Mouse (Mus musculus) heart, postnatal 10 days (tissue): ENCODE measurements around the gene 4933406M09Rik. TPM values are rescaled to one million over a fixed set of nuclear protein-coding genes. Genes with fewer than 3 reads are reported as not detected.

ENCODE experiments used
- DNase-seq, 2 experiments: peaks; one replicate each; pipeline ENCODE4 v3.0.0; 2021
- intact Hi-C: fragments of 180-260 bp; cut with DNase I; formaldehyde crosslinking; loops from one replicate; pipeline ENCODE4 v1.15.1; 2025
- total RNA-seq, 2 experiments: library from RNA; stranded (reverse); gene quantifications; 2 replicates each; pipeline ENCODE4 v1.2.3; 2021

The 4933406M09Rik gene
- not detected for total RNA-seq

- intact Hi-C loops, result no loop called here
- no peak for DNase-seq
Measured at GRCm38 (mm10) chr1:134385666-134386065, at the start of gene 4933406M09Rik. TSS of gene 4933406M09Rik (plus strand) at chr1:134385940.

- DNase-seq, result no peak
- intact Hi-C loops, result no loop called here
Measured at GRCm38 (mm10) chr1:134336958-134337710, 48.6 kb upstream of the 4933406M09Rik start.

GRCm38 (mm10) chr1:134339162-134339561 is 46.6 kb upstream of the 4933406M09Rik start:
- DNase-seq, result no peak
- intact Hi-C loops, result no loop called here

GRCm38 (mm10) chr1:134339757-134340619 is 45.8 kb upstream of the 4933406M09Rik start:
- intact Hi-C loops, result no loop called here
- no peak for DNase-seq

GRCm38 (mm10) chr1:134341641-134342277 is 44.0 kb upstream of the 4933406M09Rik start:
- intact Hi-C loops, result no loop called here
- no peak for DNase-seq

- intact Hi-C loops, result no loop called here
- DNase-seq, result peak in 1 of 2 experiments; percentile 56
Measured at GRCm38 (mm10) chr1:134342278-134342664, 43.5 kb upstream of the 4933406M09Rik start.

GRCm38 (mm10) chr1:134342781-134343310 is 42.9 kb upstream of the 4933406M09Rik start:
- intact Hi-C loops, result no loop called here
- no peak for DNase-seq

GRCm38 (mm10) chr1:134343567-134343966 is 42.2 kb upstream of the 4933406M09Rik start:
- intact Hi-C loops, result no loop called here
- DNase-seq, result no peak

- intact Hi-C loops, result no loop called here
Measured at GRCm38 (mm10) chr1:134344005-134344950, 41.5 kb upstream of the 4933406M09Rik start.

GRCm38 (mm10) chr1:134345075-134345474 is 40.7 kb upstream of the 4933406M09Rik start:
- no peak for DNase-seq
- intact Hi-C loops, result no loop called here

More at GRCm38 (mm10) chr1:134344005-134344950, 41.5 kb upstream of the 4933406M09Rik start:
- peak; percentile 69 to 78 for DNase-seq

- no peak for DNase-seq
Measured at GRCm38 (mm10) chr1:134347791-134348190, 37.9 kb upstream of the 4933406M09Rik start.

GRCm38 (mm10) chr1:134353326-134353725 is 32.4 kb upstream of the 4933406M09Rik start:
- no peak for DNase-seq
- intact Hi-C loops, result no loop called here

More at GRCm38 (mm10) chr1:134347791-134348190, 37.9 kb upstream of the 4933406M09Rik start:
- intact Hi-C loops, result no loop called here

GRCm38 (mm10) chr1:134357461-134357860 is 28.3 kb upstream of the 4933406M09Rik start:
- DNase-seq, result no peak
- intact Hi-C loops, result no loop called here

GRCm38 (mm10) chr1:134360656-134361055 is 25.1 kb upstream of the 4933406M09Rik start:
- intact Hi-C loops, result loop anchor here (2.0 kb wide), 1 partner anchor 60 kb away; no protein-coding TSS in a partner anchor
- no peak for DNase-seq

- no peak for DNase-seq
- intact Hi-C loops, result loop anchor here (2.0 kb wide), 1 partner anchor 61 kb away; no protein-coding TSS in a partner anchor
Measured at GRCm38 (mm10) chr1:134361195-134361856, 24.4 kb upstream of the 4933406M09Rik start.

GRCm38 (mm10) chr1:134361857-134362212 is 23.9 kb upstream of the 4933406M09Rik start, which contains the start of gene Tmem183a:
TSS of gene Tmem183a (minus strand) at chr1:134361979.
- DNase-seq, result peak; percentile 97
- intact Hi-C loops, result loop anchor here (2.0 kb wide), 3 partner anchors 53 to 93 kb away; partner anchors contain the start of genes Adipor1 and Klhl12

GRCm38 (mm10) chr1:134363194-134363593 is 22.5 kb upstream of the 4933406M09Rik start:
- intact Hi-C loops, result loop anchor here (2.0 kb wide), 2 partner anchors 52 to 92 kb away; partner anchors contain the start of genes Adipor1 and Klhl12
- no peak for DNase-seq

GRCm38 (mm10) chr1:134365491-134365890 is 20.2 kb upstream of the 4933406M09Rik start:
- DNase-seq, result no peak
- intact Hi-C loops, result no loop called here
